Mouse (Mus musculus): ENCODE results near the gene Gm3476. TPM values are rescaled to one million over a fixed set of nuclear protein-coding genes. Genes with fewer than 3 reads are reported as not detected.

Gene Gm3476
- not detected for total RNA-seq (2023)

GRCm38 (mm10) chr14:6125707-6126106, at the start of gene Gm3476:
TSS of gene Gm3476 (minus strand) at chr14:6125807.

GRCm38 (mm10) chr14:6108272-6108925, 17.2 kb downstream of the Gm3476 start, which contains the start of gene Gm3468:
TSS of gene Gm3468 (minus strand) at chr14:6108665.

DNA sequence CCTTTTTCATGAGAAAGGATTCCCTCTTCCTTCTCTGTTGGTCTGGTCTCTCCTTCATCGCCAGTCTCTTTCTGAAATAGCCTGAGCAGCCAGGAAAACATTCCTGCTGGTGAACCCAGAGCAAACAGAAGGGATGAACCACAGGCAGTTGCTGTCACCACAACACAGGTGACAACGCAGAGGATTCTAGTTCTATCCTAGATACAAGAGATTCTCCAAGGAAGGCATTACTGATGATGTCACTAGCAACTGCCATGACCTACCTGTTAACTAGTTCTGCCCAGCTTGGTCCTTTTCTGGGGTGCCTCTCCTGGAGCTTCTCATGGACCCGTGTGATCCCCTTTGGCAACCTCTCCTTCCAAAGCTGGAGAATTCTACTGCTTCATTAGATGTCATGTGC, 31.8 kb downstream of the Gm3476 start, which contains the start of gene Gm8206:
Gene Gm8206, minus strand, starts transcription at position 101 of the 400 bp plus-strand sequence.

GRCm38 (mm10) chr14:6058167-6058566, 67.4 kb downstream of the Gm3476 start, which contains the start of gene Gm6337:
TSS of gene Gm6337 (minus strand) at chr14:6058267.

Other genes with a start within 250 kb of the Gm3476 start
- under 1 TPM in 1 of 2 experiments, not detected in 1; 0.83 TPM for gene Gm8237, start 245.4 kb downstream of the Gm3476 start, total RNA-seq (2023)
- not detected for gene Gm3248, start 164.1 kb downstream of the Gm3476 start, total RNA-seq (2023)
- not detected for gene Gm3453, start 146.7 kb downstream of the Gm3476 start, total RNA-seq (2023)
- gene Gm6337, start 67.5 kb downstream of the Gm3476 start, total RNA-seq (2023), result not detected
- not detected for gene Gm8206, start 31.9 kb downstream of the Gm3476 start, total RNA-seq (2023)
- 1 to 10 TPM in 1 of 2 experiments, under 1 TPM in 1; 0.80 to 1.8 TPM for gene Gm3468, start 17.1 kb downstream of the Gm3476 start, total RNA-seq (2023)
- under 1 TPM in 1 of 2 experiments, not detected in 1; 0.33 TPM for gene Gm21560, start 93.5 kb upstream of the Gm3476 start, total RNA-seq (2023)
- gene Gm3411, start 161.4 kb upstream of the Gm3476 start, total RNA-seq (2023), result 1 to 10 TPM in 1 of 2 experiments, not detected in 1; 1.1 TPM
- gene Gm21103, start 179.0 kb upstream of the Gm3476 start, total RNA-seq (2023), result not detected
- gene Gm3618, start 217.9 kb upstream of the Gm3476 start, total RNA-seq (2023), result not detected

Measured in T-cell, adult 66 days (primary cell).